Mouse (Mus musculus): ENCODE results near the gene Rpl22.

The Rpl22 gene

GRCm38 (mm10) chr4:152325574-152326411 is at the start of gene Rpl22:
Gene Rpl22 (plus strand): TSS chr4:152325742.
- DNase-seq (ENCODE audit: low spot score in 2 of 2): peak; percentile 94 to 95

DNA sequence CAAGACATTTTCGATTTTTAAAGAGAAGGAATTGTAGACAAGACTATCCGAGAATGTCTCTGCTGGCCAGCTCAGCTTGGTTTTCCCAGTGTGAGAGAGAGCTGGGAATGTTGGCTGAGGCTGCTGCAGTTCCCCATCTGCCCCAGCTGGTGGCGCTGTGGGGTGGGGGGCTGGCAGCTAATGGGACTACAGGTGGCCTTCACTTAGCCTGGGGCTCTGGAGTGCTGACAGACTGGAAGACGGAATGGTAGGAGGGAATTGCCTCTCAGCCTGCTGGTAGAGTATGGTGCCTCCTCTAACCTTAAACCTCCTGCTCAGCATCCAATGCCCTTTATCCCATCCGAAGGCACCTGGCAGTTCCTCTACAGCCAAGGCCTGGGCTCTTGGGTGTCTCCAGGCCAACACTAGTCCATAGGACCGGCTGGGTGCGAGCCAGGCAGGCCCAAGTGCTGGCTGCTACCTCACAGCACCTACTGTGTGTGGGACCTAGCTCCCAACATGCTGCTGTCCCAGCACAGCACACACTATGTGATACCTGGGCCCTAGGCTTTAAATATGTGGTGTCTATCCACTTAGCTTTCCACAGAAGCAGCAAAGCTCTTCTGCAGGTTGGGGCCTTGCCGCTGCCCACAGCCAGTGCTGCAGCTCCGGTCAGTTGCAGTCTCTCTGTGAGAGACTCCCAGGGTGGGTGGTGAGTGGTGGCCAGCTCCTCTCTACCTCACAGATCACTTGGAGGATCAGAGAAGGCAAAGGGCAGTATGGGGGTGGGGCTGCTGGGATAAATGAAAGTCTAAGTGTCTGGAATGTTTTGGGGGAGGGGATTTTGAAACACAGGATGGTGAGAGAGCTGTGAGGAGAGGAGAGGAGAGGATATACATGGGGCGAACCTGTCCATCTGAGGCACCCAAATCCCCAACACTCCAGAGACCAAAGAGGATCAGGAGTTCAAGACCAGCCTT is 48.9 kb upstream of the Rpl22 start:
- DNase-seq (ENCODE audit: low spot score in 2 of 2): no peak

- DNase-seq (ENCODE audit: low spot score in 2 of 2): no peak
Measured at GRCm38 (mm10) chr4:152277916-152278315, 47.6 kb upstream of the Rpl22 start.

DNA sequence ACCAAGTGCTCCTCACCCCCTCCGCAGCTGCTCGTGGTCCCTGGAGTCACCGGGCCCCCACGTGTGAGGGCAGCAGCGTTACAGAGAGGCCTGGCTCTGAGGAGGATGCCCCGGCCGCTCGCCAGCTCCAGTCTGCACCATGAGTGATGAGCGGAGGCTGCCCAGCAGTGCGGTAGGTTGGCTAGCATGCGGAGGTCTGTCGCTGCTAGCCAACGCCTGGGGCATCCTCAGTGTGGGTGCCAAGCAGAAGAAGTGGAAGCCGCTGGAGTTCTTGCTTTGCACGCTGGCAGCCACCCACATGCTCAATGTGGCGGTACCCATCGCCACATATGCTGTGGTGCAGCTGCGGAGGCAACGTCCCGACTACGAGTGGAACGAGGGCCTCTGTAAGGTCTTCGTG is 46.6 kb upstream of the Rpl22 start:
- peak; percentile 46 to 70 for DNase-seq (ENCODE audit: low spot score in 2 of 2)

DNA sequence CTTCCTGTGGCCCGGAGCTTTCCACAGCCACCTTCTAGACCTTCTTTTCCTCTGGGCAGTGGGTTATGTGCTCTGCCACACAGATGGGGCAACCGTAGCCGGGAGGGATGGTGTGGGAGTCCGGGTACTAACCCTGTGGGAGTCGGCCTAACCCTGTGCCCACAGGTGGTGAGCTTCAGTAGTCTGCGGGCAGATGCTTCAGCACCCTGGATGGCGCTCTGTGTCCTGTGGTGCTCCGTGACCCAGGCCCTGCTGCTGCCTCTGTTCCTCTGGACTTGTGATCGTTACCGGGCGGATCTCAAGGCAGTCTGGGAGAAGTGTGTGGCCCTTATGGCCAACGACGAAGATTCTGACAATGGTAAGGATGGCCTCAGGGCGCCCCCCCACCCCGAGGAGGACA is 43.9 kb upstream of the Rpl22 start:
- DNase-seq (ENCODE audit: low spot score in 2 of 2): no peak

DNA sequence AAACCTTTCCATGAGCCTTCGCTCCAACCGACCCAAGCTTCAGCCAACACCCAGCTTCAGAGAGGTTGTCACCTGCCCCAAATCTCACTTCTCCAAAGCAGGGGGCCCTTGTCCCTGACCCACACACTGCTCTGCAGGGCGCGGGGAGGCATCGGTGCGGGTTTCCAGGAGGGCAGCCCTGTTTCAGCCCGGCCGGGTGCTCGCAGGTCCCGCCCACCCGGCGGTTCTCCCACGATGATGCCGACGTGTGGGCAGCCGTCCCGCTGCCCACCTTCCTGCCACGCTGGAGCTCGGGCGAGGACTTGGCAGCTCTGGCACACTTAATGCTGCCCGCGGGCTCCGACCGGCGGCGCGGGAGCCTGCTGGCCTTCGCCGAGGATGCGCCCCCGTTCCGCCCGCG is 42.8 kb upstream of the Rpl22 start:
- no peak for DNase-seq (ENCODE audit: low spot score in 2 of 2)

GRCm38 (mm10) chr4:152283186-152283950 is 42.2 kb upstream of the Rpl22 start:
- peak; percentile 60 to 74 for DNase-seq (ENCODE audit: low spot score in 2 of 2)

DNA sequence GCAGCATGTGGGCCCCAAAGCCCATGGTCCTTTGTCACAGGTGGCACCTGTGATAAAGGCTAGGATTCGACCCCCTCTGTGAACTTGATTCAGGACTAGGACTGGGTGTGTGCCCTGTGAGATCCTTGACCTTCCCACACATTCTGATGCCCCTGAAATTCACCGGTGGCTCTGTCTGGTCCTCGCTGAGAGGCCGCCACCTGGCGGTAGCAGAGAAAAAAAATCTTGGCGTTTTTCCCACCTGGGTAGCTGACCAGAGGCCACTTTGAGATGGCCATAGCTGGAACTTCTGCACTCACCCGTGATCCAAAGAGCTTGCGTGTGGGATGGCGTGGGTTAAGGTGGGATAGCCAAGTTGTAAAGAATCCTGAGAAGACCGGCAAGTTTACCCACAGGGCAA is 40.0 kb upstream of the Rpl22 start:
- no peak for DNase-seq (ENCODE audit: low spot score in 2 of 2)

GRCm38 (mm10) chr4:152286183-152286582 is 39.4 kb upstream of the Rpl22 start:
- no peak for DNase-seq (ENCODE audit: low spot score in 2 of 2)

- no peak for DNase-seq (ENCODE audit: low spot score in 2 of 2)
Measured at GRCm38 (mm10) chr4:152286887-152287286, 38.7 kb upstream of the Rpl22 start.

DNA sequence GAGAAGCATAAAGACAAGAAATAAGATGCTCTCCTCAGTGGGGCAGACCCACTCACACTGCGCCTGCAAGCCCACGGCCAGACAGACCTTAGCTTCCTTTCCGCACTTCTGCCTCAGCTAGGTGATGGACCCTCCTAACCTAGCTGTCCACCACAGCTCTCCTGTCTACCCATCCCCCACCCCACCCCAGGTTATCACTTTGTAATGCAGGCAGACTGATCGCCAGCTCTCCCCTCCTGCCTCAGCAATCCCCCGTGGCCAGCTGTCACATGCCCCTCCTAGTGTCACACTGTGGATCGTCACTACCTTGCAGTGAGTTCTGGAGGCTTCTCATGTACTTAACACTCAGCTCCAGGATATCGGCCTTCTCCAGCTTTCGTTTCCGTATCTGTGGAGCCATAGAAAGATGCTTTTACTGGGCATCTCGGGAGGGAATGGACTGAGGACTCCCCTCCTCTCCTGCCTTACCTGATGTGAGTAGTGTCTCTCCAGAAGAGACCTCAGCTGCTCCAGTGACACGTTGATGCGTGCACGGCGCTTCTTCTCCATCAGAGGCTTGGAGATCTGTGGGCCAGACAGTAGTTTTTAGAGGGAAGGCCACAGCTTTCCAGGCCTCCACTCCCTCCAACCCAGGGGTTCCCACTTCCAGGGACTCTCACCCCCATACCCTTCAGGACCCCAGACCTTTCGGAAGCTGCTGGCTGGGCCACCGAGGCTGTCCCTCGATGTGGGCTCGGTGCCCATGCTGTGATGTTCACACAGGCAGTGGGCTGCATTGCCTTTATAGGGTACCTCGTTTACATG is 38.0 kb upstream of the Rpl22 start:
- no peak for DNase-seq (ENCODE audit: low spot score in 2 of 2)

GRCm38 (mm10) chr4:152288398-152288945 is 37.1 kb upstream of the Rpl22 start:
- DNase-seq (ENCODE audit: low spot score in 2 of 2): no peak

DNA sequence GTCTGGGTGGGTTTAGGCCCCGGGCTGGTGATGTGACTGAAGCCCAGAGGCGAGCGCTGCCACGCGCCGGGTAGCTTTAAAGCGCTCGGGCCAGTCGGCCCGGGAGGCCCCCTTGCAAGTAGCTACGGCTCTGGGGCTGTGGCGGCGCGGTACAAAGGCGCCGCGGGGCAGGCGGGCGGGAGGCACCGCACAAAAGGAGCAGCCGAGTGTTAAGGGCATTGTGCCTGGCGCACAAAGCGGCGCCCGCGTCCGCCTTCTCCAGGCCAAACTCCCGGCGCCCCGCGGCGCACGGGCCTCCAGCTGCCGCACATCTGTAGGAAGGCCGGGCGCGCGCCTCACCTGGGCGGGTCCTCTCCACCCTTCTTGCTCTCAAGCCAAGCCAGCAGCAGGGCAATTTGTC is 35.2 kb upstream of the Rpl22 start:
- DNase-seq (ENCODE audit: low spot score in 2 of 2): no peak

- no peak for DNase-seq (ENCODE audit: low spot score in 2 of 2)
Measured at GRCm38 (mm10) chr4:152290991-152291390, 34.6 kb upstream of the Rpl22 start.

DNA sequence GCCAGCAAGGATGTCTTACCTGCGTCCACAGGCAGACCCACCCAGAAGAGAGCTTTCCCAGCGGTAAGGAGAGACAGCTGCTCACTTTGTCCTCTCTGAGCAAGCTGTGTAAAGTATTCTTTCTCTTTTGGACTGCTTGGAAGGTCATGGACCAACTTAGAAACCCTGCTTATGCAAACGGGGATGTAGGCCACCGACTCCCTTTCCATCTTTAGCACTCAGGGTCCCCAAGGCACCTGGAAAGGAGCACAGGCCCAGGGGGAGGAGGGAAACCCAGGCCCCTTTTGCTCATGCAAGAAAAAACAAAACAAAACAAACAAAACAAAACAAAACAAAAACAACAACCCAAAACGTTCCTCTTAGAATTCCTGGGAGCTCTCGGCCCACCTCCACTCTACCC is 34.0 kb upstream of the Rpl22 start, which contains the start of gene Hes3:
TSS of gene Hes3 (minus strand) at position 101 of the 400 bp plus-strand sequence.
- DNase-seq (ENCODE audit: low spot score in 2 of 2): no peak

DNA sequence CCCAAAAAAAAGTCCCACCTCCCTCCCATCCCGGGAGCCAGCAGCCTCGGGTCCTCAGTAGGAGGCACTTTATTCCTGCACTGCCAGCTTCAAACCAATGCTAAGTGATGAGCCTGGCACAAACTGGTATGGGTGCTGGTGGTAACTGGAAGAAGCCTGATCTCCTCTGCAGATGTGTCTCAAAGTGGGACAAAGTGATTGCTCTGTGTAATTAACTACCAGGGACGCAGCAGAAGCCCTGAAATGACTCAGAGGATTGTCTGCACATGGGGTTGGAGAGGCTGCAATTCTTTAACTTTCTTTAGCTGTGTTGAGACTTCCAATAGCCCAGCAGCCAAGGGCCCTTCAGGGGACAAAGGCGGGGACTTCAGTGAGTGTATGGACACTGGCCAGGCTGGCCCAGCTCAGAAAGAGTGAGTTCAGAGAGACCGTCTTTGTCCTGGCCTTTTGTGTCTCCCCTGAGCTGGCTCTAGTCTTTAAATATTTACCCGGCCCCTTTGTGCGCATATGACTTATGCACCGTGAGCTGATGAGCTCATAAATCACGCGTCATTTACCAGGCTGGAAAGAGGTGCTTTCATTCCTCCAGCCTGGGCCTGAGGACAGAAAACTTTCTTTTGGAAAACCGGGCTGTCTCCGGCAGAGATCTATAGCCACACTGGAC is 33.3 kb upstream of the Rpl22 start:
- DNase-seq (ENCODE audit: low spot score in 2 of 2): no peak

- DNase-seq (ENCODE audit: low spot score in 2 of 2): no peak
Measured at GRCm38 (mm10) chr4:152294188-152294929, 31.2 kb upstream of the Rpl22 start.

DNA sequence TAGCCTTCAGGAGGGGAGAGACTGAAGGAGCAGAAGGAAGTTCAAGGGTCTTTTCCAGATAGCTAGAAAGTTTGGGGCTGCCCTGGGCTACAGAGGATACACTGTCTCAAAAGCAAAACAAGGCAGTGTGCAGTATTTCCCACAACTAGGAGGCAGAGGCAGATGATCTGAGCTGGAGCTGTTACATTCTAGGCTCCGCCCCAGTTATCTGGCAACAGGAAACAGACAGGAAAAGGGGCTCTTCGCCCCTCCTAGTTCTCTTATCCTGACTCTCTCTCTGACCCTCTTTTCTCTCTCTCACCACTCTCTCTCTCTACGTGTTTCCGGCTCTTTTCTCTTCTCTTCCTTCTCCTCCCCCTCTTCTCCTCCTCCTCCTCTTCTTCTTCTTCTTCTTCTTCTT is 29.6 kb upstream of the Rpl22 start:
- no peak for DNase-seq (ENCODE audit: low spot score in 2 of 2)

GRCm38 (mm10) chr4:152296371-152296770 is 29.2 kb upstream of the Rpl22 start:
- DNase-seq (ENCODE audit: low spot score in 2 of 2): no peak

All from right cerebral cortex, postnatal 36 days (tissue).